Mouse (Mus musculus) embryonic fibroblast, embryonic 13.5 days (primary cell): ENCODE results near the gene Hoxd13.

Experiments
- CTCF ChIP-seq: IDR thresholded peaks from 2 replicates; pipeline ENCODE4 v1.5.1; 2011; ENCODE audit warnings: mild to moderate bottlenecking, control low read depth, low read length, moderate library complexity, borderline replicate concordance; ENCODE audit not compliant: insufficient read depth
- POLR2A ChIP-seq: IDR thresholded peaks from 2 replicates; pipeline ENCODE4 v1.6.1; 2011; ENCODE audit warnings: low read depth, mild to moderate bottlenecking, control low read depth, low read length, moderate library complexity

GRCm38 (mm10) chr2:74704393-74704998 is 36.4 kb downstream of the Hoxd13 start, which contains the start of gene Hoxd8:
- no peak for TF ChIP-seq CTCF
- no peak for TF ChIP-seq POLR2A
